Mouse (Mus musculus): ENCODE results near the gene Jrkl.

DNA sequence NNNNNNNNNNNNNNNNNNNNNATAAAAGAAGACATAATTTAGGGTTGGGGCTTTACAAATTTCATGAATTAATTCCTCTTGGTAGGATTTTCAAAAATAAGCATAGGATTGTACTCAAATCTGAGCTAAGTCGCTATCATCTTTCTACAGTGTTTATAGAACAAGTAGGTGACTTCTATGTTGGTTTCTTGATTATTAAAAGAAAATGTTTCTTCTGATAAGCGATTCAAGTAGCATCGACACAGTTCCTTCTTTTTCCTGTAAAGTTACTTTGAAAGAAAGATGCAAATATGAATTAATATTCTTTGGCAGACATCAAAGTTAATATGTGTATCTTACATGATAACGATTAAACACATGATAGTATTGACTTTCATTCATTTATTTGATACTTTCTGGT lies 2.5 kb upstream of the Jrkl start:
- TF ChIP-seq POLR2A (IDR thresholded peaks at IDR 0.05; ENCODE audit: control insufficient read depth, extremely low read depth, insufficient read depth, low read length, poor library complexity) = no peak
- no peak for TF ChIP-seq CTCF (IDR thresholded peaks at IDR 0.05; ENCODE audit: borderline replicate concordance, control insufficient read depth, extremely low read depth, insufficient read depth, low read length, poor library complexity)

All from thymus, adult 2 months (tissue).